Mouse (Mus musculus) inflammation-experienced regulatory T-cells, adult 16 weeks (primary cell): Measurements from ENCODE around the gene H2afy. TPM values are rescaled to one million over a fixed set of nuclear protein-coding genes. Genes with fewer than 3 reads are reported as not detected.

Experiments used
- polyA plus RNA-seq: library from polyadenylated mRNA; unstranded; fragments of 100-300 nt; shearing (Covaris generic); gene quantifications from one replicate; pipeline ENCODE4 v1.2.1, GENCODE M21; 2017

Gene H2afy
- polyA plus RNA-seq, result 79.4 TPM

DNA sequence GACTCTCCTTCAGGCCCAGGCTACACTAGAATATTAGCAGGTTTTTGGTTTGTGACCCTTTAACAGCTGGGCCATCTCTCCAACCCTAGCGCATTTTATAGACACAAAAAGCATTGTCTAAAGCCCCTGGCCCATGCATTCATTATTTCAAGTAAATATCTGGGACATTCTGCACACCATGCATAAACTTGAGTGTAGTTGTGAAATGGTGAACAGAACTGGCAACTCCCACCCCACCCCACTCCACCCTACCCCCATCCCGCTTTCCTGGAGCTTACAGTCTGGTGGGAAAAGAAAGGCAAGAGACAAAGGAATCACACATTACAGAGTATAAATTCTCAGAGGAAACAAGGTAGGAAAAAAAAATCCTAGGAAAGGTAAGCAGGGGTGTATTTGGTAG lies at the start of gene H2afy:
TSS of gene H2afy (minus strand) at position 162 of the 400 bp plus-strand sequence.

GRCm38 (mm10) chr13:56178416-56179035 lies 42.4 kb upstream of the H2afy start, which contains the start of gene Tifab:
Gene Tifab (minus strand): TSS chr13:56178885.

Other genes with a start within 250 kb of the H2afy start
- 0.74 TPM for gene Tifab, start 42.5 kb upstream of the H2afy start, polyA plus RNA-seq
- not detected for gene Neurog1, start 115.8 kb upstream of the H2afy start, polyA plus RNA-seq
- not detected for gene Cxcl14, start 160.2 kb upstream of the H2afy start, polyA plus RNA-seq